Mouse (Mus musculus) kidney, adult 10 weeks (tissue): ENCODE results near the gene Serpini1. TPM values are rescaled to one million over a fixed set of nuclear protein-coding genes. Genes with fewer than 3 reads are reported as not detected.

Experiments
- polyA plus RNA-seq: library from polyadenylated mRNA; stranded (reverse); fragments of 350-450 nt; fragmentation: Illumina TruSeq; extraction: RNeasy Lipid Tissue Mini Kit (QIAGEN cat#74804); gene quantifications from one replicate; pipeline ENCODE4 v1.2.3, GENCODE M21; 2014; ENCODE audit warnings: low read depth, low replicate concordance

Serpini1 gene
- 6.5 TPM for polyA plus RNA-seq

DNA sequence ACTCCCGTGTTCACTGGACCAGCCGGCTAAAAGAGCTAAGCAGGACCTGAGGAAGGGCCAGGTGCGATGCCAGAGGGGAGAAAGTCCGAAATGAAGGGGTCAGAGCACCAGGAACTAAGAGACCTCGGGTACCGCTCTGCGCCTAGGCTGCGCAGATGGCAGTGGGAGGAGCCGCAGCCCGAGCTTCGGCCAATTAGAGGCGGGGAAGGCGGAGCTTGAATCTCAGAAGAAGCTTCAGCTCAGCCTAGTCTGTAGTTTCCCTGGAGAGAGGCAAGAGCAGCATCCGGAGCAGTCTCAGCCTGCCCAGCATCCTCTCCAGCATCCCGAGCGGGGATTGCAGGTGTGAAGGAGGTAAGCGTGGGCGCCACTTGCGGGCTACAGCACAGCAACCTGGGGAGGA, at the start of gene Serpini1:
Gene Serpini1 (plus strand): TSS at position 256 of the 400 bp plus-strand sequence.

GRCm38 (mm10) chr3:75556695-75557291, 554 bp upstream of the Serpini1 start, which contains the start of gene Pdcd10:
TSS of gene Pdcd10 (minus strand) at chr3:75556856.

Other genes with a start within 250 kb of the Serpini1 start
- not detected for gene Wdr49, start 75.4 kb upstream of the Serpini1 start, polyA plus RNA-seq
- 209 TPM for gene Pdcd10, start 691 bp upstream of the Serpini1 start, polyA plus RNA-seq
- not detected for gene Gm29133, start 190.7 kb downstream of the Serpini1 start, polyA plus RNA-seq